Mouse (Mus musculus): ENCODE results near the gene Kif5a.
"Not testable (repeated sequence)": the region's sequence is repeated elsewhere in the genome, so short reads cannot be mapped to it uniquely, and the experiment has no call there.

Gene Kif5a

GRCm38 (mm10) chr10:127262548-127263398 lies at the start of gene Kif5a:
TSS of gene Kif5a (minus strand) at chr10:127263348.
- peak; percentile 59 for DNase-seq (ENCODE audit: low read depth)

- DNase-seq (ENCODE audit: low read depth): no peak
These were observed 49.7 kb upstream of the Kif5a start for GRCm38 (mm10) chr10:127312858-127313257.

GRCm38 (mm10) chr10:127312356-127312676 lies 49.2 kb upstream of the Kif5a start:
- peak; percentile 95 for DNase-seq (ENCODE audit: low read depth)

GRCm38 (mm10) chr10:127311476-127312355 lies 48.6 kb upstream of the Kif5a start, which contains the start of gene Mars:
TSS of gene Mars (minus strand) at chr10:127311786.
- peak; percentile 97 for DNase-seq (ENCODE audit: low read depth)

- DNase-seq (ENCODE audit: low read depth): peak; percentile 78
These were observed 47.7 kb upstream of the Kif5a start for GRCm38 (mm10) chr10:127310523-127311475.

GRCm38 (mm10) chr10:127309167-127309566 lies 46.0 kb upstream of the Kif5a start:
- DNase-seq (ENCODE audit: low read depth): not testable (repeated sequence)

GRCm38 (mm10) chr10:127303136-127303535 lies 40.0 kb upstream of the Kif5a start:
- no peak for DNase-seq (ENCODE audit: low read depth)

- no peak for DNase-seq (ENCODE audit: low read depth)
These were observed 37.2 kb upstream of the Kif5a start for GRCm38 (mm10) chr10:127300361-127300760.

- DNase-seq (ENCODE audit: low read depth): no peak
These were observed 34.1 kb upstream of the Kif5a start for GRCm38 (mm10) chr10:127297015-127297871.

- DNase-seq (ENCODE audit: low read depth): no peak
These were observed 33.0 kb upstream of the Kif5a start for GRCm38 (mm10) chr10:127295986-127296794.

GRCm38 (mm10) chr10:127294895-127295510 lies 31.9 kb upstream of the Kif5a start:
- no peak for DNase-seq (ENCODE audit: low read depth)

GRCm38 (mm10) chr10:127293590-127294113 lies 30.5 kb upstream of the Kif5a start:
- DNase-seq (ENCODE audit: low read depth): no peak

- DNase-seq (ENCODE audit: low read depth): no peak
These were observed 29.9 kb upstream of the Kif5a start for GRCm38 (mm10) chr10:127292987-127293538.

- peak; percentile 54 for DNase-seq (ENCODE audit: low read depth)
These were observed 28.9 kb upstream of the Kif5a start for GRCm38 (mm10) chr10:127291881-127292638.

GRCm38 (mm10) chr10:127290930-127291880 lies 28.1 kb upstream of the Kif5a start:
- peak; percentile 80 for DNase-seq (ENCODE audit: low read depth)

- DNase-seq (ENCODE audit: low read depth): peak; percentile 100
These were observed 27.3 kb upstream of the Kif5a start for GRCm38 (mm10) chr10:127290307-127290929.
